Mouse (Mus musculus) heart, adult 8-10 months (tissue): ENCODE data around the gene Bub1. TPM values are rescaled to one million over a fixed set of nuclear protein-coding genes. Genes with fewer than 3 reads are reported as not detected.
A peak's percentile ranks its signal among the peaks of the same experiment; 100 is the strongest.

ENCODE experiments used
- DNase-seq: peaks from one replicate; pipeline ENCODE4 v3.0.0; 2022; ENCODE audit warnings: low spot score
- total RNA-seq, 4 experiments: library from RNA; stranded (reverse); gene quantifications; 2 replicates each; pipeline ENCODE4 v1.2.4; 2022

Gene Bub1
- under 1 TPM in 3 of 4 experiments, not detected in 1; 0.14 to 0.82 (median 0.46) TPM for total RNA-seq

DNA sequence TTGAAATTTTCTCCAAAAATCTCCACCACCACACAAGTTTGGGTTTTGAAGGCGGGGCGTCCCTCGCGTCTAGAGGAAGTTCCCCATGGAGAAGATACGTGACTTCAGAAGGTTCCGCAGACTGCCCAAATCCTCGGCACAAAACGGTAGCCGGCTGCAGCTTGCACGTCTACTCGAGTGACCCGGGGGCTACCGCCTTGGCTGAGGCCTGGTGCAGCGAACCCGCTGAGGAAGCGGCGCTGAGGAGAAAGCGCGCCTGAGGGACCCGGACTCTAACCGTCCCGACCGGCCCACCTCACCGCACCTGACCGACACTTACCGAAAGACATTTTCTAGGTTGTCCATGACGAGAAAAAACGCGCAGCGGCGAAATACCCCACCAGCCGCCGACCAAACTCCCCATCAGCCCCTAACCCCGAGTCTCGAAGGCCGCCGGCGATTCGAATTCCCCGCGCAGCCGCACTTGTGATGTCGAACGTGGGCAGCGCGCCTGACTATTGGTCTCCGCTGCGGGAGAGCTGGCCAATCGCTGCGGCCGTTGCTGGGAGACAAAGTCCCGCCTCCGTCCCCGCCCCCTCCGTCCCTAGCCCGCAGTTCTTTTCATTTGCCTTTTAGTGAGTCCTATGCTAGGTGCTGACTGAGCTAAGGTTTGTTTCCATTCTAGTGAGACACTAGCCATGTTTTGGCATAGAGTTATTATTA is at the start of gene Bub1:
Gene Bub1 (minus strand): TSS at position 465 of the 702 bp plus-strand sequence.
- DNase-seq, result peak; percentile 84

GRCm38 (mm10) chr2:127881063-127881462 is 49.4 kb upstream of the Bub1 start:
- DNase-seq, result no peak

GRCm38 (mm10) chr2:127864381-127864780 is 32.7 kb upstream of the Bub1 start:
- no peak for DNase-seq

DNA sequence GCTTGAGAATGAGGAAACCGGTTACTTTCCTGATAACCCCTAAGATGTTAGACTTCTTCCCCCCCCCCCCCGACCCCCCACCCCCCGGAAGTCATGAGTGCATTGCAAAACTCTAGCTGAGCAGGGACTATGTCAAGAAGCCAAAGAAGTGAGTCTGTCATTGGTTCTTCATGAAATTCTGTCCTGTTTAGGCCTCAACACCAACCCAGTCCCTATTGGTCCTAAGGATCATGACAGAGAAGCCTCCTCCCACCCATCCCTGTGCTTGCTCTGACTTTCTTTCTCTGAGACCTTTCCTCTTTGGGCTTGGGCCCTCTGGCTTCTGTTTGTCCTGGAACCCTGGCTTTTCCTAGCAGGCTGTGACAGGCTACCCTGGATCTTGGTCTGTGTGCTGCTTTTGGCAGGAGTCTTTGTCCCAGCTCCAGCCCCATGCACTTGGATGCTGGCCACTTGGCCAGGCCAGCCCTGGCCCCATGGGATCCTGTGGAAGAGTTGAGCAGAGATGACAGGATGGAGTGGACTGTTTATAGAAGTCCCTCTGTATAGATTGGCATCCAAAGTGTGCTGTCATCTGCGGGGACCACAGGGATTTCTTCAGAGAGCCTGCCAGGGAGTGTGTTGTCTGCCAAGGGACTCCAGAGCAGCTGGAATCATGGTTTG is 22.8 kb upstream of the Bub1 start:
- DNase-seq, result peak; percentile 92

GRCm38 (mm10) chr2:127850371-127850770 is 18.7 kb upstream of the Bub1 start:
- peak; percentile 25 for DNase-seq

DNA sequence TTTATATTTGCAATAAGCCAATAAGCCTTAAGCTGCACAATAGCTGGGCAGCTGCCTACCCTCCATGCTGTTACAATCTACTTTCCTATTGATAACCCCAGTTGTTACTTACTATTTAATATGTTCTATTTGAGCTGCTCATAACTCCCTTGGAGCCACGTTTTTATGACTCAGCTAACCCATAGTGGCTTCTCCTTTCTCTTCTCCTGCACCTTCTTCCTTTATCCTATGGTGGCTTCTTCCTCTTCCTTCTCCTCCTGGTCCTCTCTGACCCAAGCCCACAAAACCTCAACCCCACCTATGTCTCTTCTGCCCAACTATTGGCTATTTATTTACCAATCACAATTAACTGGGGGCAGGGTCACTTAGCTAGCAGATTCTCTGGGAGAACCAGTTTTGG is 14.9 kb upstream of the Bub1 start:
- DNase-seq, result no peak

GRCm38 (mm10) chr2:127846008-127846407 is 14.3 kb upstream of the Bub1 start:
- DNase-seq, result no peak

- DNase-seq, result peak; percentile 53
Observed at GRCm38 (mm10) chr2:127845346-127845982, 13.8 kb upstream of the Bub1 start.

DNA sequence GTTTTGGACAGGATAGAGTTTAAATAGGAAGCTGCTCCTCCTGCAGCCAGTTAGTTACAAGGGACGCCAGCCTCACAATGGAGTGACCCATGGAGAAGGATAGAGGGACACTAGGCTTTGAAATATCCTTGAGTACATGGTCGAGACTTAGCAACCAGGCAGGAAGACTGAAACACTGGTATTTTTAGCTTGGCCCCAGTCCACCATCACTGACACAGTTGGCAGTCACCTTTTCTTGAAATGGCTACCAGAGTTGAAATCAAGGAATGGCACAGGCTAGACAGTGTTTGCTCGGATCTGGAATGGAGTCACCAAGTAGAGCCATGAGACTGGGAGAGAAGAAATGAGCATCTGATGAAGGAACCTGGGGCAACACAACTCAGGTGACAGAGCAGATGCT is 10.8 kb upstream of the Bub1 start:
- DNase-seq, result no peak

- no peak for DNase-seq
Observed at GRCm38 (mm10) chr2:127841402-127841801, 9.7 kb upstream of the Bub1 start.

DNA sequence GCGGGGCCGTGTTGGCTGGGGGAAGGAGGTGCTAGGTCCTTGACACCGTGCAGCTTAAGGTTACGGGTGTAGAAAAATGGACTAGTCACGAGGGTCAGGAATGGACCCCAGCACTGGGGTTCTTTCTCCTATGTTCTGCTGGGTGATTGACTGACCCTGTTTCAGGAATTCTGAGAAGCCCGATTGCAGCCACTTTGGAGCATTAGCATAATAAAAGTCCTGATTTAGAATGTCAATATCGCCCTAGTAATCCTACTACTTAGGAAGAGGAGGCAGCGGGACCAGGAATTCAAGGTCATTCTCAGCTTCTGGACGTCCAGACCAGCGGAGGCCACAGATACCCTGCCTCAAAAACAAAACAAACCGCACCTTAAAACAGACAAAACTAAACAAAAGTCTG is 7.8 kb upstream of the Bub1 start:
- DNase-seq, result no peak

DNA sequence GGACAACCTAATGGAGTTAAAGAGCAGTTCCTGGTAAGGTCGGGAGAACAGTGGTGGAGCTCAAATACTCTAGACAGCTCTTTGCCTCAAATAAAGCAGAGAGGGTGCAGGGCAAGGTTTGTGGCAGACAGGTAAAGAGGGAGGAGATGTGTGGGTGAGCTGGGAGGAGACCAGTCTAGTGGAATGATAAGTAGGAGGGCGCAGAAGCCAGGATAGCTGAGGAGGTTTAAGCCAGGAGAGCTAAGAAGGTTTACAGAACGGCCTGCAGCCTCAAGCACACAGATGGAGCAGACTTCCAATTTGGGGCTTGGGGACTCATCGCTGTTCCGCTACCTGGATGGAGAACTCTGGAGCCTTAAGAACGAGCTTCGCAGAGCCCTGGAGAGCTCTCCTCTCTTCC is 6.9 kb upstream of the Bub1 start, which contains the start of gene Acoxl:
Gene Acoxl (plus strand): TSS at position 301 of the 400 bp plus-strand sequence.
- no peak for DNase-seq

DNA sequence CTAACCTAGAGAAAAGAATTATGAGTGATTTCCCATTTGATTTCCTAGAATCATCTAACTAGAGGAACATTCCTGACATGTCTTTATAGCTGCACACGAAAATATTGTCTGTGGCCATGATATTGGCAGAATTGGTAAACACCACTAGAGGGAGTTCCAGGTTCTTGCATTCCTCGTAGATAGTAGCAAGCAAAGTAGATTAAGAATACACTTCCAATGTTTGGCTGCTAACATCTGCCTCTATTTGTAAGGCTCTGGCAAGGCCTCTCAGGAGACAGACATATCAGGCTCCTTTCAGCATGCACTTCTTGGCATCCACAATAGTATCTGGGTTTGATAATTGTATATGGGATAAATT is 1.1 kb upstream of the Bub1 start:
- peak; percentile 18 for DNase-seq

- no peak for DNase-seq
Observed at GRCm38 (mm10) chr2:127832103-127832832, 603 bp upstream of the Bub1 start.

GRCm38 (mm10) chr2:127791919-127792603 is 39.6 kb downstream of the Bub1 start, which contains the start of gene Mtln:
Gene Mtln, minus strand, starts transcription at chr2:127792488.
- peak; percentile 92 for DNase-seq

GRCm38 (mm10) chr2:127789651-127790270 is 41.9 kb downstream of the Bub1 start:
- no peak for DNase-seq

DNA sequence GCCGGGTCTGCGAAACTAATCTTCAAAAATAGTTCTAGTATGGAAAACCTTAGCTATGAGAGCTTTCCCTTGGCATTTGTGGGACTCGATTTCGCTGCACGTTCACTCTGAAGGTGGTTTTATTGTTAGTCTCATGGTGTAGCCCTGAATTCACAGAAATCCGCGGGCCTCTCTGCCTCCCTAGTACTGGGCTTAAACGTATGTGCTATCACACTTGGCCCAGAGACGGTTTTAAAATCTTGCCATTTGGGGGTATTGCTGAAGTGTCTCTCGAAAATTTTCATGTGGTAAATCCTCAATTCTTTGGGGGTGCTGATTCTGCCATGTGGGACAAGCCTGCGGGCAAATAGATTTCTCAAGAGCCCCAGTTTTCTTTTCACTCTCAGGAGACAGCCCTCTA is 42.5 kb downstream of the Bub1 start:
- no peak for DNase-seq

DNA sequence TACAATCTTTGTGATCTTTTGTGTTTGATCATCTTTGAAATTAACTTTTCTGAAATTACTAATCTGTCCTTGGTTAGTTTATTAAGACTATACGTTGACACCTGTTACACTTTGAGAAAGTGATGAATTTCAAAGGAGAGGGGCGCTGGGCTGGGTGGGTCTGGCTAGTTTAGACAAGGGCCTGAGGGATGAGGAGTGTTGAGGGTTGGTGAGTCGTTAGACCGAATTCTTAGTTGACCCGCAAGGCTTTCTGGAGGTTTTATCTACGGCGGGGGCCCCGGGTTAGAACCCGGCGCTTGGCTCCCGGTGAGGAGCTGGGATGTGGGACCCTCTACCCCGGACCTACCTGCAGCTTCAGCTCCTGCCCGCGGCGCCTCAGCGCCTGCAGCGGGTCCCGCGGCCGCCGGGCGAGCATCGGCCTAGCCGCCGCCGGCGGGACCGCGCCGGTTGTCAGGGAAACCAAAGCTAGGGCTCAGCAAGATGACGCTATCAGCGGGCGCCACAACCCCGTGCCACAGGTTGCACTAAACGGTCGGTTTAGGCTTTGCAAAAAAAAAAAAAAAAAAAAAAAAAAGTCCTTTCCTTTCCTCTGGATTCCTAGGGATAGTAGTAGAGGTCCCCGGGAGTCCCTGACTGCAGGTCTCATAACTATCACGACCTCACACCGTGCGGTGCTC is 43.1 kb downstream of the Bub1 start, which contains the start of gene Nphp1:
Gene Nphp1 (minus strand): TSS at position 458 of the 677 bp plus-strand sequence.
- peak; percentile 86 for DNase-seq

DNA sequence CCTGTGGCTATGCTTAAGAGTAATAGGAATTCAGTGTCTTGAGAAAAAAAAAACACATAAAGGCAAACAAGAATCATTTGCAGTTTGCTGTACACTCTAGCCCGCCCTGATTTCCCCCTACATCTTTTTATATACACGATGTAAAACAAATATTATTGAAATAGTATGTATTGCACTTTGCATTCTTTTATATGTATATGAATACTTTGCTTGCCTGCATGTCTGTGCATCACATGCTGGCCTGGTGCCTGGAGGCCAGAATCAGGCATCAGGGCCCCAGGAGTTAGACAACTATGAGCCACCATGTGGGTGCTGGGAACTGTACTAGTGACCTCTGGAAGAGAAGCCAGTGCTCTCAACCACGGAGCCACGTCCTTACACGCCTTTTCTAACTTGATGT is 44.4 kb downstream of the Bub1 start:
- DNase-seq, result no peak

DNA sequence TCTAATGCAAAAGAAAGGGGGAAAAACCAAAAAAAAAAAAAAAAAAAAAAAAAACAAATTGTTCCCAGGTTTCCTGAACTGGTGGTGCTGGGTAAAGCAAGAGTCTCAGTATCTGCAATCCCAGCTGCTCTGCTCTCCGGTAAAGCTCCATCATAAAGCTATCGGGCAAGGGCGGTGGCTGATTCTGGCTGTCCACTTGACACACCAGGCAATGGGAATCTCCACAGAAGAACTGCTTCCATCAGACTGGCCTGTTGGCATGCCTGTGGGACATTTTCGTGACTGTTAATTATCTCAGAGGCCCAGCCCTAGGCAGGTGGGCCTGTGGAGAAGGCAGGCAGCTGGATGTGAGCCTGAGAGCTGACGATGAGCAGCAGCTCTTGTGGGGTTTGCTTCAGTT is 53.2 kb downstream of the Bub1 start:
- no peak for DNase-seq
